Mouse (Mus musculus) neural tube, embryonic 13.5 days (tissue): ENCODE measurements around the gene C1qtnf12. TPM values are rescaled to one million over a fixed set of nuclear protein-coding genes. Genes with fewer than 3 reads are reported as not detected.

Source experiments
- ATAC-seq: fragments of 200-750 bp; cut with Nextera tagmentation; 2 replicates; pipeline ENCODE4 v1.8.0; 2017; ENCODE audit warnings: low read depth, mild to moderate bottlenecking, moderate TSS enrichment, moderate library complexity
- H3K27ac ChIP-seq: fragments of 300-500 bp; sonication (generic); replicated peaks from 2 replicates; pipeline ENCODE4 v1.5.1; 2015; ENCODE audit warnings: moderate library complexity, mild to moderate bottlenecking, inconsistent platforms
- H3K27me3 ChIP-seq: fragments of 300-500 bp; sonication (generic); 2 replicates; pipeline ENCODE4 v1.6.1; 2015; ENCODE audit warnings: mild to moderate bottlenecking, inconsistent platforms
- H3K36me3 ChIP-seq: fragments of 300-500 bp; sonication (generic); 2 replicates; pipeline ENCODE4 v1.6.1; 2015; ENCODE audit warnings: mild to moderate bottlenecking, inconsistent platforms
- H3K4me1 ChIP-seq: fragments of 300-500 bp; sonication (generic); replicated peaks from 2 replicates; pipeline ENCODE4 v1.6.1; 2015; ENCODE audit warnings: inconsistent platforms
- H3K4me2 ChIP-seq: fragments of 300-500 bp; sonication (generic); 2 replicates; pipeline ENCODE4 v1.6.1; 2015; ENCODE audit warnings: inconsistent platforms, mild to moderate bottlenecking, moderate library complexity
- H3K4me3 ChIP-seq: fragments of 300-500 bp; sonication (generic); 2 replicates; pipeline ENCODE4 v1.5.1; 2015; ENCODE audit warnings: mild to moderate bottlenecking, inconsistent platforms
- H3K9ac ChIP-seq: fragments of 300-500 bp; sonication (generic); 2 replicates; pipeline ENCODE4 v1.6.1; 2015; ENCODE audit warnings: moderate library complexity, mild to moderate bottlenecking, inconsistent platforms
- H3K9me3 ChIP-seq: fragments of 300-500 bp; sonication (generic); 2 replicates; pipeline ENCODE4 v1.6.1; 2016; ENCODE audit warnings: inconsistent platforms
- WGBS: fragments of 180-500 bp; shearing (Covaris S2); methylation state at CpG from one replicate; pipeline ENCODE4 v1.1.7; 2015; 5-methylcytosine and 5-hydroxymethylcytosine counted together
- polyA plus RNA-seq: library from polyadenylated mRNA; unstranded; fragments of >200 nt; fragmentation: Nextera tagmentation; extraction: Ambion mirVana; gene quantifications from 2 replicates; pipeline ENCODE4 v1.2.1, GENCODE M21; 2015

C1qtnf12 gene
- polyA plus RNA-seq, 1 experiment from 2014 or later = 19.0 TPM

DNA sequence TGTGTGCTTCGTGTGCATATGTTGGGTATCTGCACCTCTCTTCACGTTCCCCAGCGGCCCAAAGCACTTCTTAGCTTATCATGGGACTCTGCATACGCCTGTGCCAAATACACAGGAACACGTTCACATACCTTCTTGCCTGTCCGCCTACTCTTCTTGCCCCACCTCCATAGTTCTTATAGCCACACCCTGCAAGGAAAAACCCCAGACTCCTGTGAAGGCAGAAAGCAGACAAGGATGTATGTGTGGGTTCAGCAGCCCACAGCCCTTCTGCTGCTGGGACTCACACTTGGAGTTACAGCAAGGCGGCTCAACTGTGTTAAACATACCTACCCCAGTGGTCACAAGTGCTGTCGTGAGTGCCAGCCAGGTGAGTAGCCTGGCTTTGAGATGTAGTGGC lies 51.5 kb downstream of the C1qtnf12 start, which contains the start of gene Tnfrsf4:
Gene Tnfrsf4, plus strand, starts transcription at position 207 of the 400 bp plus-strand sequence.
- 90% methylated on average over 8 of the region's 8 CpGs for WGBS
- H3K4me3 ChIP-seq = no peak within 1 kb of the TSS
- no peak within 1 kb of the TSS for H3K4me2 ChIP-seq
- H3K4me1 ChIP-seq = no peaks in the 10 kb centered on the region
- no peak for ATAC-seq
- H3K27me3 ChIP-seq = no peaks in the 10 kb centered on the region
- H3K9me3 ChIP-seq = no peaks in the 10 kb centered on the region
- H3K9ac ChIP-seq = no peak within 1 kb of the TSS
- peaks cover 79% of the 10 kb centered on the region for H3K36me3 ChIP-seq
- no peak within 1 kb of the TSS for H3K27ac ChIP-seq

DNA sequence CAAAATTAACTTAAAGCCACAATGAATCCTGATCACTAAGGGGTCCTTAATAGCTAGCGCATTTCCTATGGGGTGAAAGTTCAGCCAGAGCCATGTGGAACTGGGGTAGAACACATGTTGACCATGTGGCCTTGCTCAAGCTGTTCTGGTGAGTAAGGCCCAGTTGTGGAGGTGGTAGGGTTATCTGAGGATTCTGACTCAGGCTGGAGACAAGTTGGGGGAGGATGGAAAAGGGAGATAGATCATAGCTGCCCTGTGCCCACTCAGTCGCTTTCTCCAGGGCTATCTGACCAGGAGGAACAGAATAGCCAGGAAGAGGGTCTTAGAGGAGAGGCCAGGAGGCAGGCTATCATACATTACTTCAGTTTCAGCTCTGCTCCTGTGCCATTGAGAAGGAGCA lies 52.3 kb downstream of the C1qtnf12 start:
- 86% methylated on average over 2 of the region's 2 CpGs for WGBS
- no peaks in the 10 kb centered on the region for H3K9me3 ChIP-seq
- H3K27ac ChIP-seq = no peak overlapping the region

More for the DNA sequence above, 52.3 kb downstream of the C1qtnf12 start:
- Histone ChIP-seq H3K9ac (no peak overlapping the region), H3K4me1 (no peaks in the 10 kb centered on the region), H3K4me2 (no peak overlapping the region), H3K36me3 (peaks cover 71% of the 10 kb centered on the region), H3K4me3 (no peak overlapping the region), H3K27me3 (no peaks in the 10 kb centered on the region)
- ATAC-seq = no peak

Other genes starting within 250 kb of the C1qtnf12 start
- gene Tmem240, start 227.5 kb upstream of the C1qtnf12 start, polyA plus RNA-seq = 10.4 and 12.0 TPM in 2 replicates
- gene Atad3a, start 201.2 kb upstream of the C1qtnf12 start, polyA plus RNA-seq = 75.1 and 76.4 TPM in 2 replicates
- gene Vwa1, start 187.6 kb upstream of the C1qtnf12 start, polyA plus RNA-seq = 23.0 and 23.4 TPM in 2 replicates
- 0.49 and 1.1 TPM in 2 replicates for gene Tmem88b, start 176.4 kb upstream of the C1qtnf12 start, polyA plus RNA-seq
- not detected in 2 replicates for gene Ankrd65, start 171.9 kb upstream of the C1qtnf12 start, polyA plus RNA-seq
- 249 and 265 TPM in 2 replicates for gene Mrpl20, start 159.4 kb upstream of the C1qtnf12 start, polyA plus RNA-seq
- gene Ccnl2, start 149.8 kb upstream of the C1qtnf12 start, polyA plus RNA-seq = 155 and 185 TPM in 2 replicates
- 139 and 145 TPM in 2 replicates for gene Aurkaip1, start 131.0 kb upstream of the C1qtnf12 start, polyA plus RNA-seq
- gene Mxra8, start 122.6 kb upstream of the C1qtnf12 start, polyA plus RNA-seq = 29.3 and 33.9 TPM in 2 replicates
- gene Dvl1, start 114.9 kb upstream of the C1qtnf12 start, polyA plus RNA-seq = 8.6 and 14.6 TPM in 2 replicates
- 0.45 and 0.72 TPM in 2 replicates for gene Tas1r3, start 99.0 kb upstream of the C1qtnf12 start, polyA plus RNA-seq
- 21.1 and 25.2 TPM in 2 replicates for gene Cptp, start 92.9 kb upstream of the C1qtnf12 start, polyA plus RNA-seq
- 63.7 and 69.8 TPM in 2 replicates for gene Ints11, start 92.8 kb upstream of the C1qtnf12 start, polyA plus RNA-seq
- 51.5 and 55.4 TPM in 2 replicates for gene Pusl1, start 70.5 kb upstream of the C1qtnf12 start, polyA plus RNA-seq
- 68.4 and 72.3 TPM in 2 replicates for gene Acap3, start 70.5 kb upstream of the C1qtnf12 start, polyA plus RNA-seq
- gene Ube2j2, start 18.5 kb upstream of the C1qtnf12 start, polyA plus RNA-seq = 121 and 126 TPM in 2 replicates
- 25.1 and 25.5 TPM in 2 replicates for gene B3galt6, start 30.3 kb downstream of the C1qtnf12 start, polyA plus RNA-seq
- gene Sdf4, start 30.6 kb downstream of the C1qtnf12 start, polyA plus RNA-seq = 132 and 139 TPM in 2 replicates
- gene Tnfrsf4, start 51.5 kb downstream of the C1qtnf12 start, polyA plus RNA-seq = 0.77 and 1.2 TPM in 2 replicates
- gene Tnfrsf18, start 63.8 kb downstream of the C1qtnf12 start, polyA plus RNA-seq = 1.6 and 2.7 TPM in 2 replicates
- not detected in 2 replicates for gene Ttll10, start 97.1 kb downstream of the C1qtnf12 start, polyA plus RNA-seq
- 25.0 and 27.7 TPM in 2 replicates for gene 9430015G10Rik, start 147.7 kb downstream of the C1qtnf12 start, polyA plus RNA-seq
- gene Rnf223, start 168.2 kb downstream of the C1qtnf12 start, polyA plus RNA-seq = 0.66 and 0.69 TPM in 2 replicates
- 120 and 122 TPM in 2 replicates for gene Agrn, start 235.2 kb downstream of the C1qtnf12 start, polyA plus RNA-seq
- 0.84 and 2.2 TPM in 2 replicates for gene Isg15, start 238.5 kb downstream of the C1qtnf12 start, polyA plus RNA-seq
- 5.1 and 5.6 TPM in 2 replicates for gene AW011738, start 241.0 kb downstream of the C1qtnf12 start, polyA plus RNA-seq